Mouse (Mus musculus): ENCODE measurements around the gene Rasgef1b. TPM values are rescaled to one million over a fixed set of nuclear protein-coding genes. Genes with fewer than 3 reads are reported as not detected.

Rasgef1b gene
- polyA plus RNA-seq, 1 experiment from 2014 or later = 9.0 TPM

GRCm38 (mm10) chr5:99404403-99405170 is 324.3 kb downstream of the Rasgef1b start:
- H3K4me3 ChIP-seq = no peak overlapping the region
- H3K4me1 ChIP-seq = peaks cover 56% of the 10 kb centered on the region
- 86% methylated on average over 11 of the region's 11 CpGs for WGBS
- H3K36me3 ChIP-seq = no peaks in the 10 kb centered on the region
- DNase-seq (ENCODE audit: low spot score) = no peak
- no peak overlapping the region for H3K27ac ChIP-seq (replicated peaks)
- H3K9me3 ChIP-seq (replicated peaks) = no peaks in the 10 kb centered on the region
- H3K27me3 ChIP-seq (ENCODE audit: low read depth, poor library complexity, severe bottlenecking) = peaks cover 98% of the 10 kb centered on the region

- Histone ChIP-seq H3K4me3 (no peak overlapping the region), H3K9me3 (replicated peaks) (no peaks in the 10 kb centered on the region), H3K36me3 (no peaks in the 10 kb centered on the region), H3K27ac (replicated peaks) (no peak overlapping the region), H3K27me3 (ENCODE audit: low read depth, poor library complexity, severe bottlenecking) (peaks cover 100% of the 10 kb centered on the region), H3K4me1 (peaks cover 68% of the 10 kb centered on the region)
- WGBS = 59% methylated on average over 5 of the region's 5 CpGs
- DNase-seq (ENCODE audit: low spot score) = no peak
These were observed 325.5 kb downstream of the Rasgef1b start for GRCm38 (mm10) chr5:99403325-99403724.

- H3K27me3 ChIP-seq (ENCODE audit: low read depth, poor library complexity, severe bottlenecking) = peaks cover 100% of the 10 kb centered on the region
- DNase-seq (ENCODE audit: low spot score) = no peak
- WGBS = 37% methylated on average over 2 of the region's 2 CpGs
These were observed 326.1 kb downstream of the Rasgef1b start for GRCm38 (mm10) chr5:99402784-99403183.

GRCm38 (mm10) chr5:99402297-99402696 is 326.6 kb downstream of the Rasgef1b start:
- Histone ChIP-seq H3K36me3 (no peaks in the 10 kb centered on the region), H3K4me1 (peaks cover 74% of the 10 kb centered on the region), H3K4me3 (peak overlapping the region; percentile 14; the same call in 1 of the 2 replicates), H3K27ac (replicated peaks) (0 out of 2 replicates have a peak overlapping the region, but pooled peaks have one; percentile 43), H3K27me3 (ENCODE audit: low read depth, poor library complexity, severe bottlenecking) (peaks cover 100% of the 10 kb centered on the region), H3K9me3 (replicated peaks) (no peaks in the 10 kb centered on the region)
- WGBS = 9% methylated on average over 7 of the region's 7 CpGs
- DNase-seq (ENCODE audit: low spot score) = no peak

More at GRCm38 (mm10) chr5:99402784-99403183, 326.1 kb downstream of the Rasgef1b start:
- Histone ChIP-seq H3K4me3 (peak overlapping the region; percentile 14; the same call in 1 of the 2 replicates), H3K9me3 (replicated peaks) (no peaks in the 10 kb centered on the region), H3K27ac (replicated peaks) (0 out of 2 replicates have a peak overlapping the region, but pooled peaks have one; percentile 43), H3K36me3 (no peaks in the 10 kb centered on the region), H3K4me1 (peaks cover 74% of the 10 kb centered on the region)

GRCm38 (mm10) chr5:99399855-99400626 is 328.8 kb downstream of the Rasgef1b start:
- Histone ChIP-seq H3K27ac (replicated peaks) (no peak overlapping the region), H3K9me3 (replicated peaks) (no peaks in the 10 kb centered on the region), H3K27me3 (ENCODE audit: low read depth, poor library complexity, severe bottlenecking) (peaks cover 100% of the 10 kb centered on the region), H3K4me3 (no peak overlapping the region), H3K36me3 (no peaks in the 10 kb centered on the region), H3K4me1 (peaks cover 54% of the 10 kb centered on the region)
- 74% methylated on average over 7 of the region's 7 CpGs for WGBS
- no peak for DNase-seq (ENCODE audit: low spot score)

- Histone ChIP-seq H3K4me1 (peaks cover 54% of the 10 kb centered on the region), H3K27me3 (ENCODE audit: low read depth, poor library complexity, severe bottlenecking) (peaks cover 100% of the 10 kb centered on the region)
- WGBS = 69% methylated on average over 5 of the region's 5 CpGs
These were observed 330.3 kb downstream of the Rasgef1b start for GRCm38 (mm10) chr5:99398472-99399070.

GRCm38 (mm10) chr5:99394578-99394977 is 334.3 kb downstream of the Rasgef1b start:
- no peak overlapping the region for H3K27ac ChIP-seq (replicated peaks)
- H3K36me3 ChIP-seq = no peaks in the 10 kb centered on the region
- peaks cover 99% of the 10 kb centered on the region for H3K27me3 ChIP-seq (ENCODE audit: low read depth, poor library complexity, severe bottlenecking)
- no peak for DNase-seq (ENCODE audit: low spot score)
- H3K9me3 ChIP-seq (replicated peaks) = peaks cover 5% of the 10 kb centered on the region; the same call in 1 of the 2 replicates
- WGBS = 93% methylated on average over 5 of the region's 5 CpGs
- peaks cover 40% of the 10 kb centered on the region for H3K4me1 ChIP-seq
- H3K4me3 ChIP-seq = no peak overlapping the region

More at GRCm38 (mm10) chr5:99398472-99399070, 330.3 kb downstream of the Rasgef1b start:
- Histone ChIP-seq H3K9me3 (replicated peaks) (peaks cover 5% of the 10 kb centered on the region; the same call in 1 of the 2 replicates), H3K4me3 (no peak overlapping the region), H3K36me3 (no peaks in the 10 kb centered on the region), H3K27ac (replicated peaks) (no peak overlapping the region)
- no peak for DNase-seq (ENCODE audit: low spot score)

- peak; percentile 43 for DNase-seq (ENCODE audit: low spot score)
- Histone ChIP-seq H3K4me3 (no peak overlapping the region), H3K27me3 (ENCODE audit: low read depth, poor library complexity, severe bottlenecking) (peaks cover 99% of the 10 kb centered on the region), H3K27ac (replicated peaks) (no peak overlapping the region), H3K9me3 (replicated peaks) (peaks cover 5% of the 10 kb centered on the region; the same call in 1 of the 2 replicates), H3K4me1 (peaks cover 44% of the 10 kb centered on the region), H3K36me3 (no peaks in the 10 kb centered on the region)
- 17% methylated on average over 3 of the region's 3 CpGs for WGBS
These were observed 337.3 kb downstream of the Rasgef1b start for GRCm38 (mm10) chr5:99391525-99391924.

- H3K27ac ChIP-seq (replicated peaks) = no peak overlapping the region
- H3K9me3 ChIP-seq (replicated peaks) = peaks cover 5% of the 10 kb centered on the region; the same call in 1 of the 2 replicates
- H3K27me3 ChIP-seq (ENCODE audit: low read depth, poor library complexity, severe bottlenecking) = peaks cover 99% of the 10 kb centered on the region
- no peak overlapping the region for H3K4me3 ChIP-seq
- whole genome bisulfite sequencing = 44% methylated on average over 7 of the region's 7 CpGs
- no peaks in the 10 kb centered on the region for H3K36me3 ChIP-seq
- DNase-seq (ENCODE audit: low spot score) = no peak
- peaks cover 52% of the 10 kb centered on the region for H3K4me1 ChIP-seq
These were observed 338.1 kb downstream of the Rasgef1b start for GRCm38 (mm10) chr5:99390776-99391175.

- 69% methylated on average over 3 of the region's 3 CpGs for WGBS
- Histone ChIP-seq H3K36me3 (no peaks in the 10 kb centered on the region), H3K4me1 (peaks cover 56% of the 10 kb centered on the region), H3K4me3 (no peak overlapping the region), H3K9me3 (replicated peaks) (peaks cover 5% of the 10 kb centered on the region; the same call in 1 of the 2 replicates), H3K27me3 (ENCODE audit: low read depth, poor library complexity, severe bottlenecking) (peaks cover 99% of the 10 kb centered on the region), H3K27ac (replicated peaks) (no peak overlapping the region)
- no peak for DNase-seq (ENCODE audit: low spot score)
These were observed 338.6 kb downstream of the Rasgef1b start for GRCm38 (mm10) chr5:99390314-99390713.

GRCm38 (mm10) chr5:99388585-99389250 is 340.1 kb downstream of the Rasgef1b start:
- Histone ChIP-seq H3K9me3 (replicated peaks) (no peaks in the 10 kb centered on the region), H3K27me3 (ENCODE audit: low read depth, poor library complexity, severe bottlenecking) (peaks cover 99% of the 10 kb centered on the region), H3K4me1 (peaks cover 72% of the 10 kb centered on the region), H3K27ac (replicated peaks) (no peak overlapping the region), H3K4me3 (no peak overlapping the region), H3K36me3 (no peaks in the 10 kb centered on the region)
- no peak for DNase-seq (ENCODE audit: low spot score)
- 84% methylated on average over 10 of the region's 10 CpGs for WGBS

GRCm38 (mm10) chr5:99388131-99388530 is 340.7 kb downstream of the Rasgef1b start:
- H3K4me1 ChIP-seq = peaks cover 75% of the 10 kb centered on the region

More at GRCm38 (mm10) chr5:99388131-99388530, 340.7 kb downstream of the Rasgef1b start:
- 63% methylated on average over 5 of the region's 5 CpGs for WGBS
- Histone ChIP-seq H3K27me3 (ENCODE audit: low read depth, poor library complexity, severe bottlenecking) (peaks cover 99% of the 10 kb centered on the region), H3K27ac (replicated peaks) (no peak overlapping the region), H3K36me3 (no peaks in the 10 kb centered on the region), H3K4me3 (no peak overlapping the region), H3K9me3 (replicated peaks) (no peaks in the 10 kb centered on the region)
- DNase-seq (ENCODE audit: low spot score) = no peak
